Mouse (Mus musculus) CH12.LX (cell line): ENCODE measurements at regions not wholly inside any gene's neighbourhood (a gene's known extent, or its start where the extent isn't known, plus 50 kb on each side); places are given as distances from the start of the nearest gene placed in this dataset.

Experiments
- DNase-seq: peaks from one replicate; pipeline ENCODE4 v3.0.0-alpha.2; 2013; ENCODE audit errors: extremely low read depth
- H3K27ac ChIP-seq: 2 replicates; pipeline ENCODE4 v1.5.1; 2012; ENCODE audit warnings: low read depth, mild to moderate bottlenecking, control low read depth, moderate library complexity; ENCODE audit not compliant: insufficient read depth
- H3K27me3 ChIP-seq: replicated peaks from 2 replicates; pipeline ENCODE3; 2012; ENCODE audit warnings: inconsistent platforms
- H3K36me3 ChIP-seq, 2 experiments: replicated peaks in 1 of 2; 2 replicates each; pipeline versions ENCODE3 to v1.6.1; 2012; ENCODE audit warnings: inconsistent platforms in 1 of 2, low read length in 1 of 2, mild to moderate bottlenecking in 1 of 2, mixed read lengths in 1 of 2, moderate library complexity in 1 of 2; ENCODE audit not compliant: control insufficient read depth in 1 of 2, insufficient read depth in 1 of 2
- H3K4me1 ChIP-seq, 2 experiments: 2 replicates each; pipeline ENCODE4 v1.6.1; 2012; ENCODE audit warnings: inconsistent platforms in 1 of 2, moderate library complexity in 1 of 2; ENCODE audit not compliant: insufficient read depth in 2 of 2, control insufficient read depth in 1 of 2
- H3K4me2 ChIP-seq: 2 replicates; pipeline ENCODE4 v1.6.1; 2012; ENCODE audit warnings: low read depth, mild to moderate bottlenecking, control low read depth; ENCODE audit not compliant: poor library complexity, insufficient read depth, severe bottlenecking
- H3K4me3 ChIP-seq, 3 experiments: fragments of 150-350 bp in 1 of 3; sonication (generic) in 1 of 3; replicated peaks in 1 of 3; 2 replicates each; pipeline versions ENCODE3 to v1.5.1; 2011 to 2012; ENCODE audit warnings: low read depth in 2 of 3, low read length in 2 of 3, mild to moderate bottlenecking in 2 of 3, moderate library complexity in 2 of 3, control low read depth in 1 of 3, improper control_type of control experiment in 1 of 3, inconsistent platforms in 1 of 3, mixed read lengths in 1 of 3; ENCODE audit not compliant: poor library complexity in 1 of 3
- H3K79me2 ChIP-seq: replicated peaks from 2 replicates; pipeline ENCODE4 v1.6.1; 2012; ENCODE audit warnings: mild to moderate bottlenecking, moderate library complexity; ENCODE audit not compliant: control insufficient read depth, poor library complexity, insufficient read depth, severe bottlenecking; ENCODE audit errors: extremely low read depth
- H3K9ac ChIP-seq: 2 replicates; pipeline ENCODE4 v1.6.1; 2012; ENCODE audit warnings: low read depth, mild to moderate bottlenecking, control low read depth, moderate library complexity; ENCODE audit not compliant: insufficient read depth
- H3K9me3 ChIP-seq: replicated peaks from 2 replicates; pipeline ENCODE3; 2012; ENCODE audit warnings: low read length, inconsistent platforms, mixed read lengths
- BHLHE40 ChIP-seq: IDR thresholded peaks from 2 replicates; pipeline ENCODE4 v1.6.1; 2011; ENCODE audit warnings: mild to moderate bottlenecking, low read depth, low read length, improper control_type of control experiment
- CTCF ChIP-seq, 2 experiments: IDR thresholded peaks in 1 of 2; conservative IDR thresholded peaks in 1 of 2; 2 replicates each; pipeline ENCODE4 v1.5.1; 2011 to 2012; ENCODE audit warnings: low read depth in 2 of 2, low read length in 2 of 2, improper control_type of control experiment in 1 of 2, inconsistent platforms in 1 of 2, mild to moderate bottlenecking in 1 of 2, moderate library complexity in 1 of 2
- EP300 ChIP-seq: IDR thresholded peaks from 2 replicates; pipeline ENCODE4 v1.6.1; 2011; ENCODE audit warnings: low read length, improper control_type of control experiment
- ETS1 ChIP-seq: conservative IDR thresholded peaks from 2 replicates; pipeline ENCODE4 v1.6.1; 2012; ENCODE audit warnings: low read depth, mild to moderate bottlenecking, inconsistent platforms, low read length, improper control_type of control experiment, moderate library complexity
- HCFC1 ChIP-seq: IDR thresholded peaks from 2 replicates; pipeline ENCODE4 v1.6.1; 2012; ENCODE audit warnings: low read depth, mild to moderate bottlenecking, inconsistent platforms, low read length, improper control_type of control experiment
- IRF4 ChIP-seq: IDR thresholded peaks from 2 replicates; pipeline ENCODE4 v1.6.1; 2014; ENCODE audit warnings: low read depth, mild to moderate bottlenecking, inconsistent platforms, low read length, improper control_type of control experiment
- JUND ChIP-seq: conservative IDR thresholded peaks from 2 replicates; pipeline ENCODE4 v1.6.1; 2011; ENCODE audit warnings: low read depth, low read length, improper control_type of control experiment
- MAZ ChIP-seq: IDR thresholded peaks from 2 replicates; pipeline ENCODE4 v1.6.1; 2012; ENCODE audit warnings: low read depth, mild to moderate bottlenecking, inconsistent platforms, low read length, improper control_type of control experiment, moderate library complexity
- MEF2A ChIP-seq: IDR thresholded peaks from 2 replicates; pipeline ENCODE4 v1.6.1; 2014; ENCODE audit warnings: low read depth, mild to moderate bottlenecking, inconsistent platforms, low read length, improper control_type of control experiment, borderline replicate concordance
- RAD21 ChIP-seq: IDR thresholded peaks from 2 replicates; pipeline ENCODE4 v1.6.1; 2011; ENCODE audit warnings: low read depth, mild to moderate bottlenecking, low read length, improper control_type of control experiment, moderate library complexity
- SIN3A ChIP-seq: IDR thresholded peaks from 2 replicates; pipeline ENCODE4 v1.6.1; 2012; ENCODE audit warnings: low read length, improper control_type of control experiment, inconsistent platforms
- SMC3 ChIP-seq: IDR thresholded peaks from 2 replicates; pipeline ENCODE4 v1.6.1; 2011; ENCODE audit warnings: low read depth, low read length, improper control_type of control experiment
- UBTF ChIP-seq: IDR thresholded peaks from 2 replicates; pipeline ENCODE4 v1.6.1; 2012; ENCODE audit warnings: low read depth, mild to moderate bottlenecking, inconsistent platforms, low read length, improper control_type of control experiment, moderate library complexity
- USF1 ChIP-seq: IDR thresholded peaks from 2 replicates; pipeline ENCODE4 v1.6.1; 2014; ENCODE audit warnings: low read depth, mild to moderate bottlenecking, inconsistent platforms, low read length, improper control_type of control experiment
- ZMIZ1 ChIP-seq: IDR thresholded peaks from 2 replicates; pipeline ENCODE4 v1.6.1; 2012; ENCODE audit warnings: low read depth, mild to moderate bottlenecking, inconsistent platforms, low read length, improper control_type of control experiment
- ZNF384 ChIP-seq: IDR thresholded peaks from 2 replicates; pipeline ENCODE4 v1.6.1; 2012; ENCODE audit warnings: low read depth, low read length, improper control_type of control experiment, inconsistent platforms
- dilution Hi-C: fragments of 300-500 bp; cut with MboI; formaldehyde crosslinking; loops from 2 replicates; pipeline ENCODE4 v1.14.3; 2020; ENCODE audit warnings: low sequenced_read_pairs; ENCODE audit not compliant: extremely low pct_unique_long_range_greater_than_20kb, extremely low pct_ligation_motif_present
- in situ Hi-C: fragments of 300-500 bp; cut with MboI; formaldehyde crosslinking; loops from 3 replicates; pipeline ENCODE4 v1.14.3; 2019; ENCODE audit warnings: low sequenced_read_pairs, low pct_ligation_motif_present, low pct_unique_long_range_greater_than_20kb, mixed read lengths

DNA sequence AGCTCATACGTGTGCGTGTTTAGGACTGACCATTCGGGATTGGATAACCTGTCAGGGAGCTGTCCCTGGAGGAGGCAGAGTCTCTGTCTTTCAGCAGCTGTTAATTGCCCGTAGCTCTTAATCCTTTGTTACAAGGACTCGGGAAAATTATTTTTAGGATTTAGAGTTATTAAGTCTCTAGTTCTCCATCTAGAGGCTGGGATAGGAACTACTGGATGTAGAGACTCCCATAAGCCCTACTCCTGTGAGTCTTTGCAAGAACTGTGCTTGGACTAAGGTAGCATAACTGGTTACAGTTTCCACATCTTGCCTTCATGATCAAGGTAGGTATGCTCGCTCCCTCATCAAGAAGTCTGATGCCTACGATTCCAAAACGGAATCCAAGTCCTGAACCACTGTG, 90.7 kb upstream of the Stmnd1 start:
- dilution Hi-C loops = no loop called here
- Histone ChIP-seq H3K9me3 (no peaks in the 10 kb centered on the region), H3K9ac (no peak overlapping the region), H3K79me2 (no peaks in the 10 kb centered on the region), H3K4me3 (no peak overlapping the region), H3K27me3 (peaks cover 5% of the 10 kb centered on the region), H3K36me3 (no peaks in the 10 kb centered on the region), H3K4me1 (peaks cover 0 to 5% of the 10 kb centered on the region in 2 experiments; a peak in 1 of 4 replicates), H3K4me2 (0 out of 2 replicates have a peak overlapping the region, but pooled peaks have one; percentile 6), H3K27ac (no peak overlapping the region)
- DNase-seq = no peak
- TF ChIP-seq CTCF (conservative IDR thresholded peaks at IDR 0.05 in 1 of 2, IDR thresholded peaks at IDR 0.05 in 1 of 2; ENCODE audit: low read depth in 2 of 2, low read length in 2 of 2) (peak; percentile 45 to 48), RAD21 (peak; percentile 23), SMC3 (peak; percentile 32), BHLHE40 (no peak)
- in situ Hi-C loops = no loop called here

GRCm38 (mm10) chr13:46180606-46181133, 92.9 kb upstream of the Stmnd1 start:
- Histone ChIP-seq H3K9ac (no peak overlapping the region), H3K27ac (no peak overlapping the region), H3K9me3 (no peaks in the 10 kb centered on the region), H3K79me2 (no peaks in the 10 kb centered on the region), H3K36me3 (no peaks in the 10 kb centered on the region), H3K4me3 (no peak overlapping the region), H3K4me1 (peaks cover 0 to 10% of the 10 kb centered on the region in 2 experiments; a peak in 2 of 4 replicates)
- dilution Hi-C loops = no loop called here
- no peak for TF ChIP-seq CTCF (conservative IDR thresholded peaks at IDR 0.05 in 1 of 2, IDR thresholded peaks at IDR 0.05 in 1 of 2; ENCODE audit: low read depth in 2 of 2, low read length in 2 of 2)
- TF ChIP-seq MEF2A = no peak
- no peak for TF ChIP-seq MAZ
- no peak for TF ChIP-seq USF1
- no peak for TF ChIP-seq IRF4
- TF ChIP-seq HCFC1 = no peak
- no peak for TF ChIP-seq ETS1
- TF ChIP-seq UBTF = no peak
- TF ChIP-seq ZMIZ1 = no peak
- TF ChIP-seq SIN3A = no peak
- no peak for TF ChIP-seq ZNF384
- TF ChIP-seq JUND = no peak
- TF ChIP-seq EP300 = no peak
- TF ChIP-seq, all 38 proteins: peak for 0
- H3K4me2 ChIP-seq = no peak overlapping the region
- no peak for DNase-seq
- in situ Hi-C loops = no loop called here
- peaks cover 5% of the 10 kb centered on the region for H3K27me3 ChIP-seq
